Mouse (Mus musculus) liver, embryonic 14.5 days (tissue): ENCODE data around the gene Fbxo39.

Source experiments
- CTCF ChIP-seq: IDR thresholded peaks from 2 replicates; pipeline ENCODE4 v1.5.1; 2016; ENCODE audit warnings: antibody characterized with exemption, low read depth, control low read depth
- EP300 ChIP-seq: IDR thresholded peaks from 2 replicates; pipeline ENCODE4 v1.6.1; 2016; ENCODE audit warnings: antibody characterized with exemption, low read depth

GRCm38 (mm10) chr11:72334653-72335052 is 20.4 kb downstream of the Fbxo39 start:
- TF ChIP-seq EP300 (no peak), CTCF (no peak)
